ENCODE assay signal across 9 mouse cellular contexts in the genomic region with DNA sequence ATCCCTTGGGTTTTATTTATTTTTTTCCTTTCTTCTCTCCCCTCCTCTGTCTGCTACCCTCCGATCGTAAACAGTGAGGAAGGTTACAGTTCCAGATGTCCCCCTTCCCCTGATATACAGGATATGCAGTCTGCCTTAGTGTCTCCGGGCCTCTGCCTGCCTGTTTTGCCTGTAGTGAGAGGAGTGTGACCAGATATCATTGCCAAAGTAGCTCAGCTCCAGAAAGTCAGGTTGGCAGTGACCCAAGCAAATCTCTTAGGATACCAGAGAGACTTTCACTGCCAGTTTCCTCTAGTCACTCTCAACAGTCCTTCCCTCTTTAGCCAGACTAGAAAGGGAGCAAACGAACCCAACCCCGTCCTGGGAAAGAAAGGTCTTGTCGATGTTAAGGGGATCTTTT.
A peak's percentile ranks its signal among the peaks of the same experiment; 100 is the strongest.
DNase-seq lines count a peak whose midpoint lies in the region; ATAC-seq lines count a peak whose summit lies in the region.
"Had no signal": no experiment of that assay in that cellular context is flagged by ENCODE, and none has a peak within 500 bp of the region (broad histone marks: within the 10 kb centered on the region; RNA-seq: fewer than 3 reads in every experiment).

No protein-coding gene starts in this region.

- no peaks in the 10 kb centered on the region for H3K4me1 ChIP-seq in midbrain, embryonic 11.5 days (ENCODE audit: control insufficient read depth, insufficient read depth, low read length)
- H3K4me1 ChIP-seq in midbrain, embryonic 15.5 days: 0 out of 2 replicates have a peak, but pooled peaks cover 3% of the 10 kb centered on the region
- peaks cover 26% of the 10 kb centered on the region for H3K4me1 ChIP-seq in heart, embryonic 16.5 days (ENCODE audit: control insufficient read depth, insufficient read depth, low read length)
- H3K4me1 ChIP-seq: liver, embryonic 15.5 days had no signal

- H3K9me3 ChIP-seq in midbrain, embryonic 11.5 days (ENCODE audit: control insufficient read depth, low read length): no peaks in the 10 kb centered on the region
- no peaks in the 10 kb centered on the region for H3K9me3 ChIP-seq in midbrain, embryonic 15.5 days
- no peaks in the 10 kb centered on the region for H3K9me3 ChIP-seq in heart, embryonic 16.5 days (replicated peaks; ENCODE audit: control insufficient read depth, low read length)
- H3K9me3 ChIP-seq: liver, embryonic 15.5 days had no signal

- H3K27me3 ChIP-seq in midbrain, embryonic 11.5 days (ENCODE audit: control insufficient read depth, insufficient read depth, low read length): no peaks in the 10 kb centered on the region
- H3K27me3 ChIP-seq in midbrain, embryonic 15.5 days (replicated peaks): no peaks in the 10 kb centered on the region
- H3K27me3 ChIP-seq in heart, embryonic 16.5 days (ENCODE audit: control insufficient read depth, insufficient read depth, low read length): no peaks in the 10 kb centered on the region

- H3K9ac ChIP-seq in midbrain, embryonic 11.5 days (ENCODE audit: low read length): no peak overlapping the region
- H3K9ac ChIP-seq in midbrain, embryonic 15.5 days: no peak overlapping the region
- H3K9ac ChIP-seq in heart, embryonic 16.5 days (ENCODE audit: low read length): peak overlapping the region; percentile 38
- H3K9ac ChIP-seq: liver, embryonic 15.5 days had no signal

- ATAC-seq in midbrain, embryonic 11.5 days (ENCODE audit: low FRiP score): no peak
- ATAC-seq in midbrain, embryonic 15.5 days (replicated peaks): no peak
- peak; percentile 67 for ATAC-seq in heart, embryonic 16.5 days (replicated peaks; ENCODE audit: extremely low read depth, insufficient read depth, low FRiP score)
- no peak for ATAC-seq in CD4-positive, CD25-positive, alpha-beta regulatory T cell, adult 4 months

- DNase-seq in cerebellum, adult 11-12 months: peak; percentile 40
- no peak for DNase-seq in cerebellum, adult 11 months
- DNase-seq in midbrain, embryonic 11.5 days (ENCODE audit: low spot score, missing footprints): peak; percentile 4
- peak; percentile 81 for DNase-seq in lung, postnatal 10 days
- DNase-seq in spleen, postnatal 4 days (ENCODE audit: low spot score in 2 of 2): no peak

- H3K4me3 ChIP-seq in midbrain, embryonic 11.5 days (ENCODE audit: low read depth, low read length): no peak overlapping the region
- H3K4me3 ChIP-seq in midbrain, embryonic 15.5 days: no peak overlapping the region
- no peak overlapping the region for H3K4me3 ChIP-seq in heart, embryonic 16.5 days (ENCODE audit: low read length)
- H3K4me3 ChIP-seq: liver, embryonic 15.5 days had no signal

- H3K36me3 ChIP-seq in midbrain, embryonic 11.5 days (ENCODE audit: control insufficient read depth, insufficient read depth, low read length): no peaks in the 10 kb centered on the region
- no peaks in the 10 kb centered on the region for H3K36me3 ChIP-seq in midbrain, embryonic 15.5 days (replicated peaks)
- no peaks in the 10 kb centered on the region for H3K36me3 ChIP-seq in heart, embryonic 16.5 days (ENCODE audit: control insufficient read depth, insufficient read depth)
- H3K36me3 ChIP-seq: liver, embryonic 15.5 days had no signal

- no peak overlapping the region for H3K4me2 ChIP-seq in midbrain, embryonic 11.5 days
- no peak overlapping the region for H3K4me2 ChIP-seq in midbrain, embryonic 15.5 days
- peak overlapping the region; percentile 38 for H3K4me2 ChIP-seq in heart, embryonic 16.5 days (ENCODE audit: low read depth, low read length)
- H3K4me2 ChIP-seq: liver, embryonic 15.5 days had no signal

- H3K27ac ChIP-seq in midbrain, embryonic 11.5 days (ENCODE audit: low read depth, low read length): no peak overlapping the region
- H3K27ac ChIP-seq in midbrain, embryonic 15.5 days: no peak overlapping the region
- H3K27ac ChIP-seq in heart, embryonic 16.5 days (ENCODE audit: low read length): peak overlapping the region; percentile 83
- H3K27ac ChIP-seq: liver, embryonic 15.5 days had no signal

- 83% methylated on average over 6 of the region's 6 CpGs for WGBS in midbrain, embryonic 11.5 days
- 77% methylated on average over 6 of the region's 6 CpGs for WGBS in midbrain, embryonic 15.5 days
- 18% methylated on average over 6 of the region's 6 CpGs for WGBS in heart, embryonic 16.5 days

Comparison
In these comparisons a context has a peak if more than half of its experiments do, and no peak if none do; other contexts are left out.
1. DNase-seq: peak in cerebellum, adult 11-12 months (single experiment), midbrain, embryonic 11.5 days (single experiment) and lung, postnatal 10 days (single experiment); none in cerebellum, adult 11 months (single experiment) and spleen, postnatal 4 days (0 of 2).